Mouse (Mus musculus) heart, embryonic 15.5 days (tissue): ENCODE data around the gene Txnrd2. TPM values are rescaled to one million over a fixed set of nuclear protein-coding genes. Genes with fewer than 3 reads are reported as not detected.

Experiments
- ATAC-seq: fragments of 200-750 bp; cut with Nextera tagmentation; replicated peaks from 2 replicates; pipeline ENCODE4 v1.8.0; 2017; ENCODE audit warnings: low read depth, moderate TSS enrichment; ENCODE audit not compliant: insufficient number of reproducible peaks, insufficient read depth, low FRiP score
- H3K27ac ChIP-seq: fragments of 300-500 bp; sonication (generic); 2 replicates; pipeline ENCODE4 v1.5.1; 2015; ENCODE audit warnings: mild to moderate bottlenecking, inconsistent platforms
- H3K27me3 ChIP-seq: fragments of 300-500 bp; sonication (generic); 2 replicates; pipeline ENCODE4 v1.6.1; 2015; ENCODE audit warnings: inconsistent platforms
- H3K36me3 ChIP-seq: fragments of 300-500 bp; sonication (generic); 2 replicates; pipeline ENCODE4 v1.6.1; 2015; ENCODE audit warnings: mild to moderate bottlenecking, inconsistent platforms
- H3K4me1 ChIP-seq: fragments of 300-500 bp; sonication (generic); replicated peaks from 2 replicates; pipeline ENCODE4 v1.6.1; 2015; ENCODE audit warnings: inconsistent platforms
- H3K4me2 ChIP-seq: fragments of 300-500 bp; sonication (generic); 2 replicates; pipeline ENCODE4 v1.6.1; 2015; ENCODE audit warnings: inconsistent platforms, mild to moderate bottlenecking, moderate library complexity
- H3K4me3 ChIP-seq: fragments of 300-500 bp; sonication (generic); 2 replicates; pipeline ENCODE4 v1.5.1; 2015; ENCODE audit warnings: mild to moderate bottlenecking, inconsistent platforms
- H3K9ac ChIP-seq: fragments of 300-500 bp; sonication (generic); 2 replicates; pipeline ENCODE4 v1.6.1; 2015; ENCODE audit warnings: mild to moderate bottlenecking, inconsistent platforms
- H3K9me3 ChIP-seq: fragments of 300-500 bp; sonication (generic); replicated peaks from 2 replicates; pipeline ENCODE4 v1.6.1; 2016; ENCODE audit warnings: inconsistent platforms
- WGBS: fragments of 180-500 bp; shearing (Covaris S2); methylation state at CpG from one replicate; pipeline ENCODE4 v1.1.7; 2015; ENCODE audit warnings: mixed read lengths; 5-methylcytosine and 5-hydroxymethylcytosine counted together
- polyA plus RNA-seq: library from polyadenylated mRNA; unstranded; fragments of >200 nt; fragmentation: Nextera tagmentation; extraction: Ambion mirVana; gene quantifications from 2 replicates; pipeline ENCODE4 v1.2.1, GENCODE M21; 2015

The Txnrd2 gene
- polyA plus RNA-seq, 1 experiment from 2014 or later = 37.7 TPM

- WGBS = 84% methylated on average over 8 of the region's 8 CpGs
- H3K9me3 ChIP-seq = no peaks in the 10 kb centered on the region
- H3K4me3 ChIP-seq = no peak overlapping the region
- 0 out of 2 replicates have a peak, but pooled peaks cover 2% of the 10 kb centered on the region for H3K4me1 ChIP-seq
- H3K4me2 ChIP-seq = no peak overlapping the region
- H3K27me3 ChIP-seq = no peaks in the 10 kb centered on the region
- no peak overlapping the region for H3K9ac ChIP-seq
- no peak overlapping the region for H3K27ac ChIP-seq
- ATAC-seq = no peak; the same call in 1 of the 2 replicates
- H3K36me3 ChIP-seq = peaks cover 13% of the 10 kb centered on the region
Measured at GRCm38 (mm10) chr16:18472976-18473375, 46.8 kb downstream of the Txnrd2 start.

GRCm38 (mm10) chr16:18474021-18474420 lies 47.8 kb downstream of the Txnrd2 start:
- H3K27ac ChIP-seq = no peak overlapping the region
- ATAC-seq = no peak
- WGBS = 64% methylated on average over 2 of the region's 2 CpGs
- peaks cover 10% of the 10 kb centered on the region for H3K36me3 ChIP-seq
- H3K27me3 ChIP-seq = no peaks in the 10 kb centered on the region
- H3K9me3 ChIP-seq = no peaks in the 10 kb centered on the region
- H3K4me2 ChIP-seq = no peak overlapping the region
- H3K9ac ChIP-seq = no peak overlapping the region
- 0 out of 2 replicates have a peak, but pooled peaks cover 2% of the 10 kb centered on the region for H3K4me1 ChIP-seq
- H3K4me3 ChIP-seq = no peak overlapping the region

GRCm38 (mm10) chr16:18477996-18478395 lies 51.8 kb downstream of the Txnrd2 start:
- Histone ChIP-seq H3K27me3 (no peaks in the 10 kb centered on the region), H3K4me1 (no peaks in the 10 kb centered on the region), H3K9me3 (no peaks in the 10 kb centered on the region), H3K4me2 (no peak overlapping the region), H3K36me3 (0 out of 2 replicates have a peak, but pooled peaks cover 2% of the 10 kb centered on the region), H3K4me3 (no peak overlapping the region), H3K27ac (no peak overlapping the region), H3K9ac (no peak overlapping the region)
- ATAC-seq = no peak
- WGBS = 61% methylated on average over 6 of the region's 6 CpGs

- Histone ChIP-seq H3K36me3 (no peaks in the 10 kb centered on the region), H3K27ac (no peak overlapping the region), H3K4me1 (no peaks in the 10 kb centered on the region), H3K27me3 (no peaks in the 10 kb centered on the region), H3K9ac (no peak overlapping the region), H3K4me3 (no peak overlapping the region), H3K9me3 (no peaks in the 10 kb centered on the region), H3K4me2 (no peak overlapping the region)
- WGBS = 61% methylated on average over 7 of the region's 7 CpGs
- no peak for ATAC-seq
Measured at GRCm38 (mm10) chr16:18479667-18480066, 53.5 kb downstream of the Txnrd2 start.

GRCm38 (mm10) chr16:18480933-18481485 lies 54.8 kb downstream of the Txnrd2 start:
- no peak overlapping the region for H3K4me3 ChIP-seq
- H3K4me2 ChIP-seq = no peak overlapping the region
- no peaks in the 10 kb centered on the region for H3K4me1 ChIP-seq
- no peak for ATAC-seq
- H3K27me3 ChIP-seq = no peaks in the 10 kb centered on the region
- no peaks in the 10 kb centered on the region for H3K9me3 ChIP-seq
- 63% methylated on average over 4 of the region's 4 CpGs for WGBS
- no peaks in the 10 kb centered on the region for H3K36me3 ChIP-seq
- H3K27ac ChIP-seq = no peak overlapping the region
- H3K9ac ChIP-seq = no peak overlapping the region

- no peak for ATAC-seq
- Histone ChIP-seq H3K9me3 (no peaks in the 10 kb centered on the region), H3K4me3 (no peak overlapping the region), H3K27ac (no peak overlapping the region), H3K9ac (no peak overlapping the region), H3K4me1 (no peaks in the 10 kb centered on the region), H3K4me2 (no peak overlapping the region), H3K27me3 (no peaks in the 10 kb centered on the region), H3K36me3 (no peaks in the 10 kb centered on the region)
- 89% methylated on average over 3 of the region's 3 CpGs for WGBS
Measured at GRCm38 (mm10) chr16:18482431-18482830, 56.2 kb downstream of the Txnrd2 start.

GRCm38 (mm10) chr16:18483839-18484238 lies 57.7 kb downstream of the Txnrd2 start:
- 66% methylated on average over 5 of the region's 5 CpGs for WGBS
- no peaks in the 10 kb centered on the region for H3K36me3 ChIP-seq
- no peak overlapping the region for H3K27ac ChIP-seq
- ATAC-seq = no peak
- no peak overlapping the region for H3K9ac ChIP-seq
- no peaks in the 10 kb centered on the region for H3K27me3 ChIP-seq
- H3K9me3 ChIP-seq = no peaks in the 10 kb centered on the region
- no peak overlapping the region for H3K4me2 ChIP-seq
- H3K4me1 ChIP-seq = no peaks in the 10 kb centered on the region
- H3K4me3 ChIP-seq = no peak overlapping the region

GRCm38 (mm10) chr16:18484386-18484785 lies 58.2 kb downstream of the Txnrd2 start:
- 35% methylated on average over 4 of the region's 4 CpGs for WGBS
- no peak for ATAC-seq
- Histone ChIP-seq H3K4me1 (no peaks in the 10 kb centered on the region), H3K9ac (no peak overlapping the region), H3K27me3 (no peaks in the 10 kb centered on the region), H3K4me2 (no peak overlapping the region), H3K9me3 (no peaks in the 10 kb centered on the region), H3K27ac (no peak overlapping the region), H3K36me3 (no peaks in the 10 kb centered on the region), H3K4me3 (no peak overlapping the region)

GRCm38 (mm10) chr16:18484794-18485435 lies 58.7 kb downstream of the Txnrd2 start:
- H3K9ac ChIP-seq = no peak overlapping the region
- 55% methylated on average over 5 of the region's 5 CpGs for WGBS
- ATAC-seq = no peak

GRCm38 (mm10) chr16:18486126-18486525 lies 59.9 kb downstream of the Txnrd2 start:
- Histone ChIP-seq H3K4me3 (no peak overlapping the region), H3K9ac (no peak overlapping the region), H3K27me3 (no peaks in the 10 kb centered on the region), H3K4me2 (no peak overlapping the region), H3K9me3 (no peaks in the 10 kb centered on the region), H3K27ac (no peak overlapping the region), H3K4me1 (no peaks in the 10 kb centered on the region), H3K36me3 (no peaks in the 10 kb centered on the region)
- WGBS = 90% methylated on average over 2 of the region's 2 CpGs
- ATAC-seq = no peak

More at GRCm38 (mm10) chr16:18484794-18485435, 58.7 kb downstream of the Txnrd2 start:
- Histone ChIP-seq H3K9me3 (no peaks in the 10 kb centered on the region), H3K27me3 (no peaks in the 10 kb centered on the region), H3K4me2 (no peak overlapping the region), H3K4me1 (no peaks in the 10 kb centered on the region), H3K36me3 (no peaks in the 10 kb centered on the region), H3K27ac (no peak overlapping the region), H3K4me3 (no peak overlapping the region)

- H3K4me2 ChIP-seq = no peak overlapping the region
- no peaks in the 10 kb centered on the region for H3K27me3 ChIP-seq
- no peaks in the 10 kb centered on the region for H3K4me1 ChIP-seq
- WGBS = 90% methylated on average over 3 of the region's 3 CpGs
- no peak overlapping the region for H3K4me3 ChIP-seq
- H3K27ac ChIP-seq = no peak overlapping the region
- no peak overlapping the region for H3K9ac ChIP-seq
- no peaks in the 10 kb centered on the region for H3K9me3 ChIP-seq
- no peak for ATAC-seq
- no peaks in the 10 kb centered on the region for H3K36me3 ChIP-seq
Measured at GRCm38 (mm10) chr16:18490281-18490680, 64.1 kb downstream of the Txnrd2 start.

- Histone ChIP-seq H3K9me3 (no peaks in the 10 kb centered on the region), H3K36me3 (no peaks in the 10 kb centered on the region), H3K27me3 (no peaks in the 10 kb centered on the region), H3K4me3 (no peak overlapping the region), H3K9ac (no peak overlapping the region), H3K27ac (no peak overlapping the region), H3K4me1 (no peaks in the 10 kb centered on the region), H3K4me2 (no peak overlapping the region)
- WGBS = 63% methylated on average over 1 of the region's 1 CpGs
- no peak for ATAC-seq
Measured at GRCm38 (mm10) chr16:18490894-18491293, 64.7 kb downstream of the Txnrd2 start.
